Mouse (Mus musculus) CH12.LX (cell line): Measurements from ENCODE around the gene Socs1. TPM values are rescaled to one million over a fixed set of nuclear protein-coding genes. Genes with fewer than 3 reads are reported as not detected.

Experiments used
- DNase-seq: peaks from one replicate; pipeline ENCODE4 v3.0.0-alpha.2; 2013; ENCODE audit errors: extremely low read depth
- H3K27ac ChIP-seq: 2 replicates; pipeline ENCODE4 v1.5.1; 2012; ENCODE audit warnings: low read depth, mild to moderate bottlenecking, control low read depth, moderate library complexity; ENCODE audit not compliant: insufficient read depth
- H3K27me3 ChIP-seq: replicated peaks from 2 replicates; pipeline ENCODE3; 2012; ENCODE audit warnings: inconsistent platforms
- H3K36me3 ChIP-seq, 2 experiments: replicated peaks in 1 of 2; 2 replicates each; pipeline versions ENCODE3 to v1.6.1; 2012; ENCODE audit warnings: inconsistent platforms in 1 of 2, low read length in 1 of 2, mild to moderate bottlenecking in 1 of 2, mixed read lengths in 1 of 2, moderate library complexity in 1 of 2; ENCODE audit not compliant: control insufficient read depth in 1 of 2, insufficient read depth in 1 of 2
- H3K4me1 ChIP-seq, 2 experiments: 2 replicates each; pipeline ENCODE4 v1.6.1; 2012; ENCODE audit warnings: inconsistent platforms in 1 of 2, moderate library complexity in 1 of 2; ENCODE audit not compliant: insufficient read depth in 2 of 2, control insufficient read depth in 1 of 2
- H3K4me2 ChIP-seq: 2 replicates; pipeline ENCODE4 v1.6.1; 2012; ENCODE audit warnings: low read depth, mild to moderate bottlenecking, control low read depth; ENCODE audit not compliant: poor library complexity, insufficient read depth, severe bottlenecking
- H3K4me3 ChIP-seq, 3 experiments: fragments of 150-350 bp in 1 of 3; sonication (generic) in 1 of 3; replicated peaks in 1 of 3; 2 replicates each; pipeline versions ENCODE3 to v1.5.1; 2011 to 2012; ENCODE audit warnings: low read depth in 2 of 3, low read length in 2 of 3, mild to moderate bottlenecking in 2 of 3, moderate library complexity in 2 of 3, control low read depth in 1 of 3, improper control_type of control experiment in 1 of 3, inconsistent platforms in 1 of 3, mixed read lengths in 1 of 3; ENCODE audit not compliant: poor library complexity in 1 of 3
- H3K79me2 ChIP-seq: replicated peaks from 2 replicates; pipeline ENCODE4 v1.6.1; 2012; ENCODE audit warnings: mild to moderate bottlenecking, moderate library complexity; ENCODE audit not compliant: control insufficient read depth, poor library complexity, insufficient read depth, severe bottlenecking; ENCODE audit errors: extremely low read depth
- H3K9ac ChIP-seq: 2 replicates; pipeline ENCODE4 v1.6.1; 2012; ENCODE audit warnings: low read depth, mild to moderate bottlenecking, control low read depth, moderate library complexity; ENCODE audit not compliant: insufficient read depth
- H3K9me3 ChIP-seq: replicated peaks from 2 replicates; pipeline ENCODE3; 2012; ENCODE audit warnings: low read length, inconsistent platforms, mixed read lengths
- BHLHE40 ChIP-seq: IDR thresholded peaks from 2 replicates; pipeline ENCODE4 v1.6.1; 2011; ENCODE audit warnings: mild to moderate bottlenecking, low read depth, low read length, improper control_type of control experiment
- EP300 ChIP-seq: IDR thresholded peaks from 2 replicates; pipeline ENCODE4 v1.6.1; 2011; ENCODE audit warnings: low read length, improper control_type of control experiment
- ETS1 ChIP-seq: conservative IDR thresholded peaks from 2 replicates; pipeline ENCODE4 v1.6.1; 2012; ENCODE audit warnings: low read depth, mild to moderate bottlenecking, inconsistent platforms, low read length, improper control_type of control experiment, moderate library complexity
- JUND ChIP-seq: conservative IDR thresholded peaks from 2 replicates; pipeline ENCODE4 v1.6.1; 2011; ENCODE audit warnings: low read depth, low read length, improper control_type of control experiment
- KAT2A ChIP-seq: IDR thresholded peaks from 2 replicates; pipeline ENCODE4 v1.6.1; 2012; ENCODE audit warnings: low read length, improper control_type of control experiment, inconsistent platforms; ENCODE audit not compliant: insufficient replicate concordance
- MAFK ChIP-seq: IDR thresholded peaks from 2 replicates; pipeline ENCODE4 v1.6.1; 2011; ENCODE audit warnings: low read length, improper control_type of control experiment; ENCODE audit not compliant: insufficient replicate concordance
- MAX ChIP-seq: IDR thresholded peaks from 2 replicates; pipeline ENCODE4 v1.6.1; 2011; ENCODE audit warnings: low read length, improper control_type of control experiment
- MEF2A ChIP-seq: IDR thresholded peaks from 2 replicates; pipeline ENCODE4 v1.6.1; 2014; ENCODE audit warnings: low read depth, mild to moderate bottlenecking, inconsistent platforms, low read length, improper control_type of control experiment, borderline replicate concordance
- MXI1 ChIP-seq: IDR thresholded peaks from 2 replicates; pipeline ENCODE4 v1.6.1; 2011; ENCODE audit warnings: mild to moderate bottlenecking, low read depth, low read length, improper control_type of control experiment
- MYC ChIP-seq: IDR thresholded peaks from 2 replicates; pipeline ENCODE4 v1.6.1; 2011; ENCODE audit warnings: low read depth, mild to moderate bottlenecking, improper control_type of control experiment, low read length
- NELFE ChIP-seq: IDR thresholded peaks from 2 replicates; pipeline ENCODE4 v1.6.1; 2011; ENCODE audit warnings: low read depth, low read length, improper control_type of control experiment
- NRF1 ChIP-seq: IDR thresholded peaks from 2 replicates; pipeline ENCODE4 v1.6.1; 2014; ENCODE audit warnings: low read depth, mild to moderate bottlenecking, inconsistent platforms, low read length, improper control_type of control experiment, moderate library complexity
- PAX5 ChIP-seq: IDR thresholded peaks from 2 replicates; pipeline ENCODE4 v1.6.1; 2012; ENCODE audit warnings: low read length, inconsistent platforms, mixed read lengths
- POLR2A ChIP-seq: IDR thresholded peaks from 2 replicates; pipeline ENCODE4 v1.6.1; 2011; ENCODE audit warnings: low read depth, mild to moderate bottlenecking, improper control_type of control experiment, low read length
- POLR2AphosphoS2 ChIP-seq: IDR thresholded peaks from 2 replicates; pipeline ENCODE4 v1.6.1; 2011; ENCODE audit warnings: low read depth, low read length, improper control_type of control experiment
- RAD21 ChIP-seq: IDR thresholded peaks from 2 replicates; pipeline ENCODE4 v1.6.1; 2011; ENCODE audit warnings: low read depth, mild to moderate bottlenecking, low read length, improper control_type of control experiment, moderate library complexity
- SMC3 ChIP-seq: IDR thresholded peaks from 2 replicates; pipeline ENCODE4 v1.6.1; 2011; ENCODE audit warnings: low read depth, low read length, improper control_type of control experiment
- TCF12 ChIP-seq: IDR thresholded peaks from 2 replicates; pipeline ENCODE4 v1.6.1; 2014; ENCODE audit warnings: low read depth, mild to moderate bottlenecking, inconsistent platforms, low read length, improper control_type of control experiment
- USF1 ChIP-seq: IDR thresholded peaks from 2 replicates; pipeline ENCODE4 v1.6.1; 2014; ENCODE audit warnings: low read depth, mild to moderate bottlenecking, inconsistent platforms, low read length, improper control_type of control experiment
- USF2 ChIP-seq: conservative IDR thresholded peaks from 2 replicates; pipeline ENCODE4 v1.6.1; 2011; ENCODE audit warnings: low read depth, low read length, improper control_type of control experiment
- ZMIZ1 ChIP-seq: IDR thresholded peaks from 2 replicates; pipeline ENCODE4 v1.6.1; 2012; ENCODE audit warnings: low read depth, mild to moderate bottlenecking, inconsistent platforms, low read length, improper control_type of control experiment
- dilution Hi-C: fragments of 300-500 bp; cut with MboI; formaldehyde crosslinking; loops from 2 replicates; pipeline ENCODE4 v1.14.3; 2020; ENCODE audit warnings: low sequenced_read_pairs; ENCODE audit not compliant: extremely low pct_unique_long_range_greater_than_20kb, extremely low pct_ligation_motif_present
- in situ Hi-C: fragments of 300-500 bp; cut with MboI; formaldehyde crosslinking; loops from 3 replicates; pipeline ENCODE4 v1.14.3; 2019; ENCODE audit warnings: low sequenced_read_pairs, low pct_ligation_motif_present, low pct_unique_long_range_greater_than_20kb, mixed read lengths
- polyA plus RNA-seq: library from polyadenylated mRNA; unstranded; fragments of >175 nt; gene quantifications from 2 replicates; pipeline ENCODE4 v1.2.1, GENCODE M21; 2012; ENCODE audit warnings: low read depth; ENCODE audit not compliant: insufficient read length
- total RNA-seq, 2 experiments: library from RNA; depleted of rRNA; stranded (reverse); fragments of 300-350 nt in 1 of 2; fragments of >200 nt in 1 of 2; gene quantifications; 2 replicates each; pipeline ENCODE4 v1.2.3; 2012 to 2014

The Socs1 gene
- total and polyA plus RNA-seq, 3 experiments, result 18.8 to 29.1 (median 27.6) TPM

DNA sequence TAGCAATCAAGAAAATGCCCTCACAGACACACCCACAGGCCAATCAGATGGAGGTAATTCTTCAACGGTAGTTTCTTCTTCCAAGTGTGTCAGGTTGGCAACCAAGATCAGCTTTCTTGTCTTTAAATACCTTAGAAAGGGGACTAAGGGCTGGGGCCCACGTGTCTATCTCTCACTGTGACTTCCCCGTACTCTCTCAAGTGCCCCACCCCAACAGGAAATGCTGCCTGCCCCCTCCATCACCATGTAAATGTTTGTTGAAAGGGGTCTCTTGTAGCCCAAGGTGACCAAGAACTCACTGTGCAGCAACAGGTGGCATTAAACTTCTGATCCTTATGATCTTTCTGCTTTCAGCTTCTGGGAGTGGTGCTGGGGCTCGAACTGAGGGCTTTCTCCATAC lies 28.4 kb upstream of the Socs1 start:
- in situ Hi-C loops, result no loop called here
- dilution Hi-C loops, result no loop called here
- no peaks in the 10 kb centered on the region for H3K36me3 ChIP-seq
- no peak overlapping the region for H3K4me2 ChIP-seq
- no peak for DNase-seq
- no peaks in the 10 kb centered on the region for H3K9me3 ChIP-seq
- no peak overlapping the region for H3K9ac ChIP-seq
- no peak overlapping the region for H3K4me3 ChIP-seq
- H3K27ac ChIP-seq, result no peak overlapping the region
- TF ChIP-seq JUND, result no peak
- TF ChIP-seq, all 38 proteins: peak for 0
- peaks cover 19 to 38% of the 10 kb centered on the region in 2 experiments for H3K4me1 ChIP-seq
- H3K79me2 ChIP-seq, result no peaks in the 10 kb centered on the region
- H3K27me3 ChIP-seq, result peaks cover 25% of the 10 kb centered on the region

DNA sequence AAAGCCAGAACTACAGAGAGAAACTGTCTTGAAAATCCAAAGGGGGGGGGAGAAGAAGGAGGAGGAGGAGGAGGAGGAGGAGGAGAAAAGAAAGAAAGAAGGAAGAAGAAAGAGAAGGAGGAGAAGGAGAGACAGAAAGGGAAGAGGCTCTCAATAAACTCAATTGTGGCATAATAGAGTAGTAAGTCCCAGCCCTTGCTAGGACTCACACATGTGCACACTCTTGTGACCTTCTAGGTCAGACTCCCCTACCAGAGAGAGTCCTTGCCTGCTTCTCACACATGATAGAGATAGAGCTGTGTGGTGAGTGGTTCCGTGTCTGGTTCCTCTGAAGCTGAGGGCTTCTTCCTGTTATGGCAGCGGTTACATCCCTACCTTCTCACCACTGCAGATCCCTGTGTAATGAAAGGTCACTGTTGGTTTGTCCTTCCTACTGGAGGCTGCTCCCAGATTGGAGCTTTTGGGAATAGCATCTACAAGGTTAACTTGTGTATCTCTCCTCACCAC lies 27.6 kb upstream of the Socs1 start, which contains the start of gene Gm11172:
Gene Gm11172, plus strand, starts transcription at position 51 of the 507 bp plus-strand sequence.
- TF ChIP-seq POLR2AphosphoS2 (no peak), ZMIZ1 (no peak), MAX (no peak), USF1 (no peak), NELFE (no peak), PAX5 (no peak), MAFK (no peak), KAT2A (no peak), RAD21 (no peak), MEF2A (no peak), SMC3 (no peak), TCF12 (no peak), MXI1 (no peak), BHLHE40 (no peak), NRF1 (no peak), ETS1 (no peak), MYC (no peak), USF2 (no peak), POLR2A (no peak), EP300 (no peak)
- TF ChIP-seq, all 38 proteins: peak for 0

More for the DNA sequence above, 27.6 kb upstream of the Socs1 start, which contains the start of gene Gm11172:
- H3K4me2 ChIP-seq, result no peak within 1 kb of the TSS
- peaks cover 30% of the 10 kb centered on the region for H3K27me3 ChIP-seq
- dilution Hi-C loops, result no loop called here
- H3K9me3 ChIP-seq, result no peaks in the 10 kb centered on the region
- DNase-seq, result no peak
- H3K27ac ChIP-seq, result no peak within 1 kb of the TSS
- H3K4me3 ChIP-seq, result no peak within 1 kb of the TSS
- in situ Hi-C loops, result no loop called here
- no peaks in the 10 kb centered on the region for H3K79me2 ChIP-seq
- no peaks in the 10 kb centered on the region for H3K36me3 ChIP-seq
- peaks cover 15 to 30% of the 10 kb centered on the region in 2 experiments for H3K4me1 ChIP-seq
- H3K9ac ChIP-seq, result no peak within 1 kb of the TSS
